Mouse (Mus musculus) ES-E14 (cell line): ENCODE measurements around the gene Gm21970.

Source experiments
- CHD2 ChIP-seq: IDR thresholded peaks from 2 replicates; pipeline ENCODE4 v1.6.1; 2014; ENCODE audit warnings: mild to moderate bottlenecking, low read depth, low read length, inconsistent platforms
- HCFC1 ChIP-seq: IDR thresholded peaks from 2 replicates; pipeline ENCODE4 v1.6.1; 2012; ENCODE audit warnings: low read length, inconsistent platforms, borderline replicate concordance; ENCODE audit not compliant: insufficient read depth
- MAFK ChIP-seq: IDR thresholded peaks from 2 replicates; pipeline ENCODE4 v1.6.1; 2014; ENCODE audit warnings: mild to moderate bottlenecking, low read depth, low read length, inconsistent platforms; ENCODE audit not compliant: insufficient read depth
- ZC3H11A ChIP-seq: IDR thresholded peaks from 2 replicates; pipeline ENCODE4 v1.6.1; 2012; ENCODE audit warnings: low read depth, mild to moderate bottlenecking, inconsistent platforms, low read length, borderline replicate concordance
- ZNF384 ChIP-seq: IDR thresholded peaks from 2 replicates; pipeline ENCODE4 v1.6.1; 2012; ENCODE audit warnings: low read depth, low read length, inconsistent platforms

DNA sequence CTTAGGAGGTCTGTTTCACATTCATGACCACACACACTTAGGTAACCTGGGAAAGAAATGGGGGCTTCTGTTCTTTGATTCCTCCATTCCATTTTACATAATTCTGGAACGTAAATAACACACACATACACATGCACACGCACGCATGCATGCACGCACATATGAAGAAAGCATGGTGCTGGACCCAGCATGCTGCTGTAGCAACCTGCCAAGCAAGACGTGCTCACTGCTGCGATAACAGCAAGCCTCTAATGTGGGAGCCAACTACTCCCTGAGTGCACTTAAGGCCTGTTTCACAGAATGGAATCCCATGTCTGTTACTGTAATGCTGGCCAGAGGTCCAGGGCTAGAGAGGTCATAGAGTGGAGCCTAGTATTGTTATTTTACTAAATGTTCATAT, 38.3 kb upstream of the Gm21970 start:
- no peak for TF ChIP-seq MAFK
- no peak for TF ChIP-seq CHD2
- no peak for TF ChIP-seq ZNF384
- no peak for TF ChIP-seq ZC3H11A
- TF ChIP-seq HCFC1: no peak
